Comparison of ENCODE assay signal across 9 mouse cellular contexts in the genomic region with DNA sequence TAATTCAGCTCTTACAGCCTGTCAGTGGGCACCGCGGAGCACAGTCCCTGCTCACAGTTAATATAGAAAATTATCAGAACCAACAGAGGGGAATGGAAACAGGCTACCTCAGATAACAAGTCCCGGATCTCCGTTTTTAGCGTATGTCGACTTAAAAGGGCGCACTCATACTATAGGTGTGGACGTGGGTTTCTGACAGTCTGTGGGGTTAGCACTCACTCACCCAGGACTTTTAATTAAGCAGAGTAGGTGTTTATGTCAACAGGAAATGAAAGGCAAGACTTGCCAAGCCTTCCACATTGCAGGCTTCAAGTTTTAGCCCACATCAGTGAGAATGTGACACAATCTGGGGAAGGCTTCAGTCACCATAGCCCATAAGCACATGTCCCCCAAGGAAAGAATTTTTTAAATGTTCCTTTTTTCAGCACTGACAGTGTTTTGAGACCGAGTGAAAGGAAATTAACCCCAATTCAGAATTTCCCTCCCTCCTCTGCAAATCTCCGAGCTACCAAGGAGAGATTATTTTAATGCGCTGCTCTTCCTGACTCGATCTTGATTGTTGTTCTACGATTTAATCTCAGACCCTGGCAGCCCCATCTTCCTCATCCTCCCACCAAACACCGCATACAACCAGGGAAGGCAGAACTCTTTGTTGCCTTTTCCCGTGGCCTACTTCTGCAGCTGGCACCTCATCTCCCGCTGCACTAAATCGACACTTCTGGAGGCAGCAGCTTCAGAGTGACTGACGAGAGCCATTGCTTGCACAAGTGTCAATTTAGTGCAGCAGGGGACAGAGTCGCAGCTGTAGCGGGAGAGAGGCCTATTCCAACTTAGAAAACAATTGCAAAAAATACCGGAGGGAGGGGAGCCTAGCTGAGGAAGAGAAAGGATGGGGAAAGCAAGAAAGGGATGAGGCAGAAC.
DNase-seq lines count a peak whose midpoint lies in the region; ATAC-seq and TF ChIP-seq lines count a peak whose summit lies in the region.
"Had no signal": no experiment of that assay in that cellular context is flagged by ENCODE, and none has a peak within 500 bp of the region (broad histone marks: within the 10 kb centered on the region; RNA-seq: fewer than 3 reads in every experiment).

No protein-coding gene starts in this region.

- no peak overlapping the region for H3K9ac ChIP-seq in lung, embryonic 16.5 days (ENCODE audit: low read length)
- H3K9ac ChIP-seq in forebrain, postnatal 0 days: 0 out of 2 replicates have a peak overlapping the region, but pooled peaks have one; percentile 14
- no peak overlapping the region for H3K9ac ChIP-seq in limb, embryonic 15.5 days

- H3K9me3 ChIP-seq in lung, embryonic 16.5 days (ENCODE audit: control insufficient read depth, low read length): no peaks in the 10 kb centered on the region
- no peaks in the 10 kb centered on the region for H3K9me3 ChIP-seq in forebrain, postnatal 0 days (ENCODE audit: low read length)
- H3K9me3 ChIP-seq in limb, embryonic 15.5 days: no peaks in the 10 kb centered on the region

- no peaks in the 10 kb centered on the region for H3K27me3 ChIP-seq in lung, embryonic 16.5 days (ENCODE audit: control insufficient read depth, insufficient read depth, low read depth, low read length)
- H3K27me3 ChIP-seq in forebrain, postnatal 0 days (ENCODE audit: insufficient read depth, low read length): no peaks in the 10 kb centered on the region
- H3K27me3 ChIP-seq in limb, embryonic 15.5 days: no peaks in the 10 kb centered on the region

- H3K4me1 ChIP-seq in lung, embryonic 16.5 days (replicated peaks; ENCODE audit: control insufficient read depth, insufficient read depth, low read length): no peaks in the 10 kb centered on the region
- peaks cover 10% of the 10 kb centered on the region; the same call in 1 of the 2 replicates for H3K4me1 ChIP-seq in forebrain, postnatal 0 days (ENCODE audit: insufficient read depth)
- no peaks in the 10 kb centered on the region; the same call in 1 of the 2 replicates for H3K4me1 ChIP-seq in limb, embryonic 15.5 days

- WGBS in lung, embryonic 16.5 days: 38% methylated on average over 21 of the region's 21 CpGs
- 37% methylated on average over 21 of the region's 21 CpGs for WGBS in forebrain, postnatal 0 days
- 27% methylated on average over 21 of the region's 21 CpGs for WGBS in limb, embryonic 15.5 days

- H3K27ac ChIP-seq in lung, embryonic 16.5 days (ENCODE audit: low read length): no peak overlapping the region
- peak overlapping the region; percentile 37 for H3K27ac ChIP-seq in forebrain, postnatal 0 days (ENCODE audit: low read depth, low read length)
- H3K27ac ChIP-seq in limb, embryonic 15.5 days: no peak overlapping the region

- H3K36me3 ChIP-seq in lung, embryonic 16.5 days (ENCODE audit: control insufficient read depth, insufficient read depth, low read length): no peaks in the 10 kb centered on the region
- H3K36me3 ChIP-seq in forebrain, postnatal 0 days (ENCODE audit: insufficient read depth): no peaks in the 10 kb centered on the region
- no peaks in the 10 kb centered on the region for H3K36me3 ChIP-seq in limb, embryonic 15.5 days
- H3K36me3 ChIP-seq: G1E had no signal

- ATAC-seq in lung, embryonic 16.5 days (ENCODE audit: low read depth): no peak
- ATAC-seq in forebrain, postnatal 0 days: peak; percentile 74
- 0 out of 2 replicates have a peak, but pooled peaks have one; percentile 35 for ATAC-seq in limb, embryonic 15.5 days (ENCODE audit: insufficient number of reproducible peaks, low FRiP score, low TSS enrichment, low read depth)

- peak overlapping the region; percentile 38 for H3K4me2 ChIP-seq in lung, embryonic 16.5 days (ENCODE audit: low read depth, low read length)
- 0 out of 2 replicates have a peak overlapping the region, but pooled peaks have one; percentile 26 for H3K4me2 ChIP-seq in forebrain, postnatal 0 days (ENCODE audit: low read depth)
- H3K4me2 ChIP-seq in limb, embryonic 15.5 days: peak overlapping the region; percentile 14; the same call in 1 of the 2 replicates

- TF ChIP-seq CTCF in forebrain, postnatal 0 days (IDR thresholded peaks at IDR 0.05; ENCODE audit: low read depth): no peak

- DNase-seq in lung, postnatal 25 days (ENCODE audit: low spot score): no peak
- DNase-seq in forebrain, postnatal 0 days: peak; percentile 43
- DNase-seq in right cerebral cortex, postnatal 25 days: peak; percentile 17
- DNase-seq in layer of hippocampus, postnatal 25 days (ENCODE audit: extremely low spot score in 1 of 2, low spot score in 1 of 2): no peak
- DNase-seq in cerebellum, postnatal 10 days: no peak
- DNase-seq: adrenal gland, adult 8-10 months had no signal

- no peak overlapping the region for H3K4me3 ChIP-seq in lung, embryonic 16.5 days (ENCODE audit: low read length)
- no peak overlapping the region for H3K4me3 ChIP-seq in forebrain, postnatal 0 days (ENCODE audit: low read depth, low read length)
- no peak overlapping the region for H3K4me3 ChIP-seq in limb, embryonic 15.5 days

Comparison
In these comparisons a context has a peak if more than half of its experiments do, and no peak if none do; other contexts are left out.
1. DNase-seq: peak in forebrain, postnatal 0 days (single experiment) and right cerebral cortex, postnatal 25 days (single experiment); none in lung, postnatal 25 days (single experiment), layer of hippocampus, postnatal 25 days (0 of 2) and cerebellum, postnatal 10 days (0 of 2).
2. Peak in every context shown above with its lines, with median percentiles within 50 percentile points of each other: H3K4me2 ChIP-seq.